Mouse (Mus musculus): ENCODE results near the gene Cyb5r3.

GRCm38 (mm10) chr15:83158587-83159160 lies 13.7 kb downstream of the Cyb5r3 start:
- TF ChIP-seq EP300 (IDR thresholded peaks at IDR 0.05; ENCODE audit: insufficient read depth, low read depth, low read length) (no peak), POLR2A (IDR thresholded peaks at IDR 0.05; ENCODE audit: insufficient read depth, low read depth, low read length) (no peak), CTCF (IDR thresholded peaks at IDR 0.05) (no peak)
